Mouse (Mus musculus) stomach, embryonic 16.5 days (tissue): ENCODE measurements around the gene Epsti1. TPM values are rescaled to one million over a fixed set of nuclear protein-coding genes. Genes with fewer than 3 reads are reported as not detected.

Source experiments
- ATAC-seq: fragments of 200-750 bp; cut with Nextera tagmentation; 2 replicates; pipeline ENCODE4 v1.8.0; 2017; ENCODE audit warnings: moderate number of reproducible peaks, moderate TSS enrichment; ENCODE audit not compliant: insufficient read depth, low FRiP score
- H3K27ac ChIP-seq: fragments of 300-500 bp; sonication (generic); 2 replicates; pipeline ENCODE4 v1.5.1; 2014; ENCODE audit warnings: low read length
- H3K27me3 ChIP-seq: fragments of 300-500 bp; sonication (generic); 2 replicates; pipeline ENCODE4 v1.6.1; 2014; ENCODE audit warnings: low read length, control low read depth, mixed read lengths; ENCODE audit not compliant: control insufficient read depth, insufficient read depth
- H3K36me3 ChIP-seq: fragments of 300-500 bp; sonication (generic); 2 replicates; pipeline ENCODE4 v1.6.1; 2014; ENCODE audit warnings: low read length; ENCODE audit not compliant: control insufficient read depth, insufficient read depth
- H3K4me1 ChIP-seq: fragments of 300-500 bp; sonication (generic); 2 replicates; pipeline ENCODE4 v1.6.1; 2014; ENCODE audit warnings: low read length, control low read depth, mixed read lengths; ENCODE audit not compliant: control insufficient read depth, insufficient read depth
- H3K4me2 ChIP-seq: fragments of 300-500 bp; sonication (generic); 2 replicates; pipeline ENCODE4 v1.6.1; 2014; ENCODE audit warnings: low read depth, low read length, mixed read lengths
- H3K4me3 ChIP-seq: fragments of 300-500 bp; sonication (generic); replicated peaks from 2 replicates; pipeline ENCODE4 v1.5.1; 2014; ENCODE audit warnings: mild to moderate bottlenecking, low read length
- H3K9ac ChIP-seq: fragments of 300-500 bp; sonication (generic); 2 replicates; pipeline ENCODE4 v1.6.1; 2014; ENCODE audit warnings: low read length
- H3K9me3 ChIP-seq: fragments of 300-500 bp; sonication (generic); replicated peaks from 2 replicates; pipeline ENCODE4 v1.6.1; 2016; ENCODE audit warnings: low read length, control low read depth; ENCODE audit not compliant: control insufficient read depth
- WGBS: fragments of 180-500 bp; shearing (Covaris S2); extraction: QIAGEN DNeasy Blood & Tissue Kit; methylation state at CpG from one replicate; pipeline ENCODE4 v1.1.7; 2014; 5-methylcytosine and 5-hydroxymethylcytosine counted together
- polyA plus RNA-seq: library from polyadenylated mRNA; unstranded; fragments of >200 nt; fragmentation: Nextera tagmentation; extraction: Ambion mirVana; gene quantifications from 2 replicates; pipeline ENCODE4 v1.2.1, GENCODE M21; 2015

Epsti1 gene
- polyA plus RNA-seq, 1 experiment from 2014 or later = 2.7 TPM

DNA sequence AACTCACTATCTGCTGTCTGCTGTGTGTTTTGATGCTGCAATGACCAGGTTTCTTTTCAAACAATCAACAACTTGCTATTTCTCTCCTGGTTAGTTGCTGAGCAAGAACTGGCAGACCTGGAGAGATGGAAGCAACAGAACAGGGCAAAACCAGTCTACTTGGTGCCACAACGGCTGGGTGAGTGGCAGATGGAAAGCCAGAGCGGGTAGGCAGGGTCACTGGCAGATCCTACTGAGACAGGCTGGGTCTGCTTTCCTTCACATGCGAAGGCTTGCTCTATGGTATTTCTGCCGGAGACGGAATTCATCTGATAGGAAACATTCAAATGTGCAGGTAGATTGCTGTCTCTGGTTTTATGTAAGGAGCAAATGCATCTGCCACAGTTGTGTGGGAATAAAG, 24.6 kb downstream of the Epsti1 start:
- H3K36me3 ChIP-seq = no peaks in the 10 kb centered on the region
- 77% methylated on average over 5 of the region's 5 CpGs for WGBS
- H3K4me2 ChIP-seq = no peak overlapping the region
- no peak overlapping the region for H3K9ac ChIP-seq
- ATAC-seq = no peak
- no peak overlapping the region for H3K4me3 ChIP-seq
- H3K27me3 ChIP-seq = no peaks in the 10 kb centered on the region
- H3K27ac ChIP-seq = no peak overlapping the region
- H3K9me3 ChIP-seq = no peaks in the 10 kb centered on the region
- H3K4me1 ChIP-seq = no peaks in the 10 kb centered on the region

DNA sequence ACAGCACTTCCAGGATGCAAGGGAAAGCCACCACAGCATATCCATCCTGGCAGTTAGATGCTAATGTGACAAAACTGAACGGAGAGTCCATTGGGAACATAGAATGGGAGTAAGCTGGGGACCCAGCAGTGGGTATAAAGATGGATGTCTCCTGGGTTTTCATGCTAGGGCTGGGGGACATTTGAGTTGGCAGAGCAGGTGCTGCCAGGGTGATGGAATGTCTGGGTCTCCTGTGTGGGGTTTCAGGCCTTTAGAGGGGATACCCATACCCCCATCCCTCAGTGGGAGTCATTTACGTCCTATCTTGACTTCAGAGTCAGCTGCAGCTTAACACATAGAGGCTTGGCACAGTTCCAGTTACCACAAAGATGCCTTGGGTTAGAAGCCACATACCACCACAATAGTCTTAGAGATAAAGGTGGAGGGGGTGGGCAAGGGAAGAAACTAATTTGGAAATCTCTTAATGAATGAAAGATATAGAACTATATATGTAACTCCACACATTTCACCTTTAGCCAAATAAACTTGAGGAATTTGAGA, 25.2 kb downstream of the Epsti1 start:
- no peak overlapping the region for H3K4me3 ChIP-seq
- no peak overlapping the region for H3K9ac ChIP-seq
- no peaks in the 10 kb centered on the region for H3K9me3 ChIP-seq
- H3K27ac ChIP-seq = no peak overlapping the region
- H3K4me2 ChIP-seq = no peak overlapping the region
- 55% methylated on average over 2 of the region's 2 CpGs for WGBS
- H3K27me3 ChIP-seq = no peaks in the 10 kb centered on the region
- H3K4me1 ChIP-seq = no peaks in the 10 kb centered on the region
- H3K36me3 ChIP-seq = no peaks in the 10 kb centered on the region
- no peak for ATAC-seq

DNA sequence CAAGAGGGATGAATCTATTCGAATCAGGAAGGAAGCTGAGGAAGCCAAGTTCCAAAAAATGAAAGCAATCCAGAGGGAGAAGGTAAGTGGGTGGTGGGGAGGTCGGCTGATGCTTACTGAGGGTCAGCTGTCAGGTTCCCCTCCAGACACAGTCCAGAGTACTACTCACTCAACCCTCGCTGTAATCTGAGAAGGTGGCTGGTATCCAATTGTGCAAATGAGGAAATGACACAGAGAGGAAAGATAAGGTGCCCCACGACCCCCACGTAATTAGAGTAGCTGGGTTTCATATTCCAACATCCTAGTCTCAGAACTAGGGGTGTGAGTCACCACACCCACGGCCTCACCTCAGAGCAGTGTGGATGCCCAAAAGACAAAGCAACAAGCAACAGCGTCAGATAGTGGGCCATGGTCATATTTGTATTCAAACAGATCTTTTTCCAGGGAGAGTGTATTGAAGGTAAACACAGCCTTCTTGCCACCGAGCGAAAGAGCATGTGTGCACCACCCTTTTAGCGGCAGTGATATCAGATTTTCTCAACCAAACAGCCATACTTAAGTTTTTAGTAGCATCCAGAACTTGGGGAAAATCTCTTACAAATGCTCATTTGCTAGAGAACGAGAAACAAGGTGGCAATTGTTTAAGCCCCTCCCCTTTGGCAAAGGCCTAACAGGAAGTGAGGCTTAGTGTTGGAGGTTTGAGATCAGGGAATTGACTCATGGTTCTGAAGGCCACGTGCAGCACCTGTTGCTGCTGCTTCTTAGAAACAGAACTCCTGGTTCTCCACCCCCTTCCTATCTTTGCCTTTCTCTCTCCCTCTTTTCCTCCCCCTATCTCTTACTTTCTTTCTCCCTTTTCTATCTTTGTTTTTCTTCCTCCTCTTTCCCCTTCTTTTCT, 28.4 kb downstream of the Epsti1 start:
- Histone ChIP-seq H3K4me2 (no peak overlapping the region), H3K27me3 (no peaks in the 10 kb centered on the region), H3K9me3 (no peaks in the 10 kb centered on the region), H3K4me1 (no peaks in the 10 kb centered on the region), H3K27ac (no peak overlapping the region), H3K9ac (no peak overlapping the region), H3K4me3 (no peak overlapping the region), H3K36me3 (no peaks in the 10 kb centered on the region)
- WGBS = 24% methylated on average over 12 of the region's 12 CpGs
- ATAC-seq = 0 out of 2 replicates have a peak, but pooled peaks have one; percentile 29

DNA sequence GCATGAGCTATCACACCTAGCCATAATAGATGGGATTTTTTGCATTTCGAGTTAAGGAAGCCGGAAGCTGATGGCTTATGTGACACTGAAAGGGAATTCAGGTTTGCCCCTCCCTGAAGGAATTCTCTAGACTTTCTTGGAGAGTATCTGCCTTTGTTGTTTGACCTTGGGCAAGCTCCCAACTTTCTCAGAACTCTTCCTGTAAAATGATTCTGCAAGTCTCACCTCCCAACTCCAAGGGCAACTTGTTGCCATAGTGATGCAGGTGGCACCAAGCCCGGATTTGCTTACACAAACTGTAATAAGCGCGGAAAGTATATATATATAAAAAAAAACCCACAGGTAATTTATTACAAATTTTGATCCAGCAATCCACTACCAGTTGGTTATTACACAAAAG, 29.2 kb downstream of the Epsti1 start:
- no peak for ATAC-seq
- Histone ChIP-seq H3K36me3 (no peaks in the 10 kb centered on the region), H3K4me2 (no peak overlapping the region), H3K4me1 (no peaks in the 10 kb centered on the region), H3K9ac (no peak overlapping the region), H3K27me3 (no peaks in the 10 kb centered on the region), H3K4me3 (no peak overlapping the region), H3K9me3 (no peaks in the 10 kb centered on the region), H3K27ac (no peak overlapping the region)
- 60% methylated on average over 5 of the region's 5 CpGs for WGBS

DNA sequence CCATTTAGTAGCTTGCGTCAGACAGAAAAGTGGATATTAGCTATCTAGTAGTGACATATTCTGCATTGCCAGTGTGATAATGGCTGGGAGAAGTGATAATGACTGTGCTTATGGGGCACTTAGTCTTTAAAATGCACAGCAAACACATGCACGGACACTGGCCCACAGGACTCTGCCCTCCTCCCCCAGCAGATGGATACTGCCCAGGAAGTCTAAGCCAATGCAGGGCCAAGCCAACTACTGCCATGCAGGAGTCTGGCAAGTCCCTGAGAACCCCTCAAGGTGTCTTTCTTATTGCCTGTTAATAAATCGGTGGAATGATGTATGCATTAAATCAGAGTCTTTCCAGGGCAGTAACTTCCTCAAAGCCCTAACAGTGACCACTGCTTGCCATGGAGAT, 30.4 kb downstream of the Epsti1 start:
- H3K27ac ChIP-seq = no peak overlapping the region
- WGBS = 80% methylated on average over 3 of the region's 3 CpGs
- H3K4me3 ChIP-seq = no peak overlapping the region
- no peak overlapping the region for H3K4me2 ChIP-seq
- H3K9ac ChIP-seq = no peak overlapping the region
- H3K9me3 ChIP-seq = no peaks in the 10 kb centered on the region
- no peaks in the 10 kb centered on the region for H3K4me1 ChIP-seq
- H3K36me3 ChIP-seq = no peaks in the 10 kb centered on the region
- H3K27me3 ChIP-seq = no peaks in the 10 kb centered on the region
- ATAC-seq = no peak

DNA sequence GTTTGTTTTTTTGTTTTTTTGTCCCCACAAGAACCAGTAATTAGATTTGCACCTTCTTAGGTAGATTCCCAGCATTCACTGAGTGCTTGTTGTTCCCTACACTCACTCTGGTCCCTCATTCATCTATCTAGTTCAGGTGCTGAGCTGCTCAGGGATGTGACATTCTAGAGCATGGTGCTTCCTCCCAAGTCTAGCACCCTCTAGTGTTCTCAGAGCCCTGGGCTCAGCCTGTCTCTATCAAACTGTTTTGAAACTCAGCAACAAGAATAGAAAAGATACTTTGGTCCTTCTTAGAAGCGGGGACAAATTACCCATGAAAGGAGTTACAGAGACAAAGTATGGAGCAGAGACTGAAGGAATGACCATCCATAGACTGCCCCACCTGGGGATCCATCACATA, 37.1 kb downstream of the Epsti1 start:
- WGBS = 87% methylated on average over 1 of the region's 1 CpGs
- ATAC-seq = no peak
- no peaks in the 10 kb centered on the region for H3K4me1 ChIP-seq
- no peaks in the 10 kb centered on the region for H3K9me3 ChIP-seq
- no peak overlapping the region for H3K9ac ChIP-seq
- H3K4me2 ChIP-seq = no peak overlapping the region
- H3K27me3 ChIP-seq = no peaks in the 10 kb centered on the region
- no peaks in the 10 kb centered on the region for H3K36me3 ChIP-seq
- H3K4me3 ChIP-seq = no peak overlapping the region
- H3K27ac ChIP-seq = no peak overlapping the region

DNA sequence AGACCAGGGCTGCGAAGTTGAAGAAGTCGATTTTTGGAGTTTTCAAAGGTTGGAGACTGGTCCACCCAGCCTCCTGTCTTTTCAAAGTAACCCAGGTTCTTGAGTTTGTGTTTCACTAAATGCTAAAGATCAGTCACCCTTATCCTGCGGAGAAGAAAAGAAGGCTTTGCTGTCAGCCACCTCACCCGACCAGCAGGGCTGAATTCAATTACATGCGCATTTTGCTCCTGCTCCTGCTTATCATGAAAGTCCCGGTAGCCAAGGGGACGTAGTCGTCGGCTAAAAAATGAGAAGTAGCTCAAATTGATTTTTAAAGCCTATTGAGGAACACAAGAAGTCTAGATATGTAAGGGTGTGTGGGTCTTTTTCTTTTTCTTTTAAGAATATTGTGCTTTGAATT, 38.2 kb downstream of the Epsti1 start:
- no peak overlapping the region for H3K27ac ChIP-seq
- no peak overlapping the region for H3K9ac ChIP-seq
- H3K4me2 ChIP-seq = no peak overlapping the region
- WGBS = 51% methylated on average over 9 of the region's 9 CpGs
- no peaks in the 10 kb centered on the region for H3K36me3 ChIP-seq
- ATAC-seq = no peak
- no peak overlapping the region for H3K4me3 ChIP-seq
- H3K9me3 ChIP-seq = no peaks in the 10 kb centered on the region
- no peaks in the 10 kb centered on the region for H3K4me1 ChIP-seq
- H3K27me3 ChIP-seq = no peaks in the 10 kb centered on the region

DNA sequence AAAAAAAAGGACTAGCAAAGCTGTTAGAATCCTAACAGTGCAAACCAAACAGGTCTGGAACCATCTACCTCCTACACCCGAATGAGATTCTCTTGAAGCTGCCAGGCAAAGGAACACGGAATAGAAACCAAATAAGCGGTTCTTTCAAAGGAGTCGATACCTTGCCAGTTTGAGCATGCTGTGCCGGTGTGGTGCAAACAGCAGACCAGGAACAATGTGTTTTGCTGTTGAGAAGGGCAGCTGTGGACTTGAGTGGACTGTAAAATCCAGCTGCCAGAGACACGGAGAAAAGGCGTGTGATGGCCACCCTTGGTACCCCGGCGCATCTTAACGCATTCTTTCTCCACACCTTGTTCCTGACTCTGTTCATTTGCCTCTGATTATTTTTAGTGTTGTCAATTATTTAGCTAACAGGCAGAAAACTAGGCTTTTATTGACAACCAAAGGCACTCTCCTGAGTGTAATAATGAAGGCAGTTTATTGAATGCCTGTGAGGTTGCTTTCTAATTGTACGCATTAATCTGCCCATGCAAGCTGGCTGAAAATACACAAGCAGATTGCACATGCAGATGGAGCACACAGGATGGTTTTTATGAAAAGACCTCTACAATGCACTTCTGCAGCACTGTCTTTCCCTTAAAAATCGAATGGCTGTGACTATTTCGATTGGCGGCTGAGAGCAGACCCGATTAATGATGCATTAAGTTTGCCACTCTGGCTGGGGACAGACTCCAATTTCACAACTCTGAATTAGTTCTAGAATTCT, 38.9 kb downstream of the Epsti1 start:
- no peak for ATAC-seq
- H3K27ac ChIP-seq = no peak overlapping the region
- H3K9me3 ChIP-seq = no peaks in the 10 kb centered on the region
- H3K27me3 ChIP-seq = no peaks in the 10 kb centered on the region
- WGBS = 86% methylated on average over 15 of the region's 15 CpGs
- no peaks in the 10 kb centered on the region for H3K4me1 ChIP-seq
- no peak overlapping the region for H3K9ac ChIP-seq
- H3K4me2 ChIP-seq = no peak overlapping the region
- no peak overlapping the region for H3K4me3 ChIP-seq
- H3K36me3 ChIP-seq = no peaks in the 10 kb centered on the region

DNA sequence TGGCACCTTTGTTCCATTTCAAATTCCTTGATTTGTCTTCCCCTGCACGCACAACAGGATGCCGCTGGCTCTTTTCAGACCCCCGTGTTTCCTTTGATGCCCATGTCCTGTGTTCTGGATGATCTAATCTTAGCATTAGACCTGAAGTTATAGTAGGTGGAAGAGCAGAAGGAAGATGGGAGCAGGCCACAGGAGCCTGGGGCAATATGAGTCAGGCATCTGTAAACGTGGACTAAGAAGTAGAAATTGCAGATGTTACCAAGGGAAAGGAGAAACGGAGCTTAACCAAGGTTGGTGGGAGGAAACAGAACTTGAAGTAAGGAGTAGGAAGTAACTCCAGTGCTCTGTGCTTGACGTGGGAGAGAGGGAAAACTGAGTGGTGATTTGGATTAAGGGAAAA, 57.7 kb downstream of the Epsti1 start:
- no peaks in the 10 kb centered on the region for H3K27me3 ChIP-seq
- no peaks in the 10 kb centered on the region for H3K4me1 ChIP-seq
- H3K36me3 ChIP-seq = no peaks in the 10 kb centered on the region
- H3K9ac ChIP-seq = no peak overlapping the region
- H3K4me3 ChIP-seq = no peak overlapping the region
- 79% methylated on average over 6 of the region's 6 CpGs for WGBS
- ATAC-seq = no peak
- no peak overlapping the region for H3K4me2 ChIP-seq
- H3K9me3 ChIP-seq = no peaks in the 10 kb centered on the region
- H3K27ac ChIP-seq = no peak overlapping the region
